Mouse (Mus musculus): ENCODE data around the gene Cct6b.

The Cct6b gene

GRCm38 (mm10) chr11:82763742-82764437 is at the start of gene Cct6b, which contains the start of gene Zfp830:
Gene Cct6b, minus strand, starts transcription at chr11:82764321.
Gene Zfp830, plus strand, starts transcription at chr11:82764345.
- peak; percentile 96 for DNase-seq (ENCODE audit: low read depth, low spot score)

- no peak for DNase-seq (ENCODE audit: low read depth, low spot score)
Measured at GRCm38 (mm10) chr11:82808485-82808884, 44.4 kb upstream of the Cct6b start.

- no peak for DNase-seq (ENCODE audit: low read depth, low spot score)
Measured at GRCm38 (mm10) chr11:82807370-82807769, 43.2 kb upstream of the Cct6b start.

GRCm38 (mm10) chr11:82806656-82807055 is 42.5 kb upstream of the Cct6b start:
- no peak for DNase-seq (ENCODE audit: low read depth, low spot score)

- DNase-seq (ENCODE audit: low read depth, low spot score): no peak
Measured at GRCm38 (mm10) chr11:82783453-82783852, 19.3 kb upstream of the Cct6b start.

GRCm38 (mm10) chr11:82782197-82782596 is 18.1 kb upstream of the Cct6b start:
- DNase-seq (ENCODE audit: low read depth, low spot score): no peak

GRCm38 (mm10) chr11:82780983-82781903 is 17.1 kb upstream of the Cct6b start, which contains the start of gene Lig3:
Gene Lig3, plus strand, starts transcription at chr11:82781108.
- peak; percentile 92 for DNase-seq (ENCODE audit: low read depth, low spot score)

- no peak for DNase-seq (ENCODE audit: low read depth, low spot score)
Measured at GRCm38 (mm10) chr11:82780134-82780533, 16.0 kb upstream of the Cct6b start.

GRCm38 (mm10) chr11:82764438-82764924 is 360 bp upstream of the Cct6b start:
- no peak for DNase-seq (ENCODE audit: low read depth, low spot score)

GRCm38 (mm10) chr11:82763261-82763660 is 860 bp downstream of the Cct6b start:
- DNase-seq (ENCODE audit: low read depth, low spot score): no peak

- DNase-seq (ENCODE audit: low read depth, low spot score): peak; percentile 22
Measured at GRCm38 (mm10) chr11:82762286-82762829, 1.8 kb downstream of the Cct6b start.

GRCm38 (mm10) chr11:82755919-82756318 is 8.2 kb downstream of the Cct6b start:
- DNase-seq (ENCODE audit: low read depth, low spot score): no peak

- DNase-seq (ENCODE audit: low read depth, low spot score): no peak
Measured at GRCm38 (mm10) chr11:82752349-82753115, 11.6 kb downstream of the Cct6b start.

- no peak for DNase-seq (ENCODE audit: low read depth, low spot score)
Measured at GRCm38 (mm10) chr11:82746857-82747366, 17.2 kb downstream of the Cct6b start.

GRCm38 (mm10) chr11:82746138-82746537 is 18.0 kb downstream of the Cct6b start:
- no peak for DNase-seq (ENCODE audit: low read depth, low spot score)

GRCm38 (mm10) chr11:82739006-82739405 is 25.1 kb downstream of the Cct6b start:
- DNase-seq (ENCODE audit: low read depth, low spot score): no peak

GRCm38 (mm10) chr11:82734227-82734626 is 29.9 kb downstream of the Cct6b start:
- no peak for DNase-seq (ENCODE audit: low read depth, low spot score)

GRCm38 (mm10) chr11:82726862-82727261 is 37.3 kb downstream of the Cct6b start:
- no peak for DNase-seq (ENCODE audit: low read depth, low spot score)

GRCm38 (mm10) chr11:82719294-82719693 is 44.8 kb downstream of the Cct6b start:
- DNase-seq (ENCODE audit: low read depth, low spot score): no peak

- no peak for DNase-seq (ENCODE audit: low read depth, low spot score)
Measured at GRCm38 (mm10) chr11:82712681-82713080, 51.4 kb downstream of the Cct6b start.

- no peak for DNase-seq (ENCODE audit: low read depth, low spot score)
Measured at GRCm38 (mm10) chr11:82708934-82709333, 55.2 kb downstream of the Cct6b start.
